Mouse (Mus musculus) forebrain, embryonic 13.5 days (tissue): ENCODE measurements at regions not wholly inside any gene's neighbourhood (a gene's known extent, or its start where the extent isn't known, plus 50 kb on each side); places are given as distances from the start of the nearest gene placed in this dataset.

Experiments
- ATAC-seq: fragments of 200-750 bp; cut with Nextera tagmentation; 2 replicates; pipeline ENCODE4 v1.8.0; 2017
- H3K27ac ChIP-seq: fragments of 300-500 bp; sonication (generic); 2 replicates; pipeline ENCODE4 v1.5.1; 2015; ENCODE audit warnings: inconsistent platforms, mild to moderate bottlenecking, moderate library complexity
- H3K27me3 ChIP-seq: fragments of 300-500 bp; sonication (generic); 2 replicates; pipeline ENCODE4 v1.6.1; 2015; ENCODE audit warnings: mild to moderate bottlenecking, inconsistent platforms
- H3K36me3 ChIP-seq: fragments of 300-500 bp; sonication (generic); 2 replicates; pipeline ENCODE4 v1.6.1; 2015; ENCODE audit warnings: mild to moderate bottlenecking, inconsistent platforms; ENCODE audit not compliant: poor library complexity, severe bottlenecking
- H3K4me1 ChIP-seq: fragments of 300-500 bp; sonication (generic); 2 replicates; pipeline ENCODE4 v1.6.1; 2015; ENCODE audit warnings: inconsistent platforms
- H3K4me2 ChIP-seq: fragments of 300-500 bp; sonication (generic); 2 replicates; pipeline ENCODE4 v1.6.1; 2015; ENCODE audit warnings: inconsistent platforms, mild to moderate bottlenecking, moderate library complexity
- H3K4me3 ChIP-seq: fragments of 300-500 bp; sonication (generic); 2 replicates; pipeline ENCODE4 v1.5.1; 2015; ENCODE audit warnings: mild to moderate bottlenecking, inconsistent platforms
- H3K9ac ChIP-seq: fragments of 300-500 bp; sonication (generic); 2 replicates; pipeline ENCODE4 v1.6.1; 2015; ENCODE audit warnings: mild to moderate bottlenecking, inconsistent platforms
- H3K9me3 ChIP-seq: fragments of 300-500 bp; sonication (generic); replicated peaks from 2 replicates; pipeline ENCODE4 v1.6.1; 2016; ENCODE audit warnings: inconsistent platforms
- WGBS: fragments of 180-500 bp; shearing (Covaris S2); methylation state at CpG from one replicate; pipeline ENCODE4 v1.1.7; 2015; 5-methylcytosine and 5-hydroxymethylcytosine counted together

DNA sequence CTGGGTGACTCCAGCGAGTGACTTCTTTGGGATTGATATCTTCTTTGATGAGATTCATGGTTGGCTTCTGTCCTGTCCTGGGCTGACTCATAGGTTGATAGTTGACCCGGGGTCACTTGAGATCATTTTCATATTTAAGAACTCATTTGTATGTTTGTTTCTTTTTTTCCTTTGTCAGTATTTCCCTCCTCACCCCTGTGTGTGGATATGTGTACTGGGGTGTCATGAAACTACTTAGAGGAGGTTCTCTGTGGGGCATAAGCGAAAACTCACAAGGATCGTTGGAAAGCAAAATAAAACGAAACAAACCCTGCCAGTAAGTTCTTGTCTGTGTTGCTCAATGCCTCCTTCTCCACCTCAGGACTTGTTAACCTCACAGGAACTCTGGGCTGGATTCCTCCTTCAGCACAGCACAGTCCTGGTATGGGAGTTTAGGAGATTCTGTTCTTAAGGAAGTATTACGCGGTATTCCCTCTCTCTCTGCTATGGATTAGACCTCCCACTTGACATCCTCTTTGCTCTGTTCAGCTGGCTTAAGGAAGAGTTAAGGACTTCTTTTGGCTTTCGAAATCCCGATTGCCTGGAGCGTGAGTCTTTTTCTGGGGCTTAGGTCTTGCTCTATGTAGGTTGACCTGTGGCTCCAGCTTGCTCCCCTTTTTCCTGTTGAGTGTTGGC lies 1243.2 kb upstream of the A1bg start:
- no peaks in the 10 kb centered on the region for H3K36me3 ChIP-seq
- H3K4me3 ChIP-seq, result no peak overlapping the region
- 95% methylated on average over 10 of the region's 10 CpGs for WGBS
- no peaks in the 10 kb centered on the region for H3K9me3 ChIP-seq
- no peaks in the 10 kb centered on the region for H3K4me1 ChIP-seq
- no peak for ATAC-seq
- no peaks in the 10 kb centered on the region for H3K27me3 ChIP-seq
- H3K27ac ChIP-seq, result no peak overlapping the region
- H3K9ac ChIP-seq, result no peak overlapping the region
- H3K4me2 ChIP-seq, result no peak overlapping the region

DNA sequence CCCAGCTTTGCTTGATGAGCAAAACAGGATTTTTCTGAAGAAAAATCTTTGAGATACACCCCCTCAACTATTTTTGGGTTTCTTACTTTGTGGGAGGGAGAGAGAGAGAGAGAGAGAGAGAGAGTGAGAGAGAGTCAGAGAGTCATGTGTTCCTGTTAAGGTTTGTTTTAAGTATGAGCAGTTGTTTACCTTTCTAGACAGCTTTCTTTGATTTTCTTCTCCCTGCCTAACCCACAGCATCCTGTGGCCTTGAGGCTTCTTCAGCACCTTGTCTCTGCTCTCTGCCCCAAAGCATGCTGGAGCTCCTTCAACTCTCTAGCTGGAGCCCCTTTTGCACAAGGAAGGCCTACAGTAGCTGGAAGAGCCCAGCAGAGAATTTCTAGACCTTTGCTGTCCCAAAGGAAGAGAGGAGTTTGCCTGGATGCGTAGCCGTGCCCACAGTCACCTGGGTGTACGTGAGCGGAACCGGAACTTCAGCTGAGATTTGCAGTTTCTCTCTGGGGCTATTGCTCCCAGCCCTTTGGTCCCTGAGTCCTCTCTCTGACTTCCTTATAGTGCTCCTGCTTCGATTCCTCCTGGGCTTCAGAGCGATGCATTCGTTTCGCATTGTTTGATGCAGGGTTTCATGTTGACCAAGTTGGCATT lies 1242.1 kb upstream of the A1bg start:
- no peaks in the 10 kb centered on the region for H3K27me3 ChIP-seq
- no peaks in the 10 kb centered on the region for H3K9me3 ChIP-seq
- WGBS, result 97% methylated on average over 9 of the region's 9 CpGs
- H3K4me3 ChIP-seq, result no peak overlapping the region
- H3K36me3 ChIP-seq, result no peaks in the 10 kb centered on the region
- H3K4me2 ChIP-seq, result no peak overlapping the region
- H3K27ac ChIP-seq, result no peak overlapping the region
- H3K9ac ChIP-seq, result no peak overlapping the region
- no peak for ATAC-seq
- no peaks in the 10 kb centered on the region for H3K4me1 ChIP-seq

DNA sequence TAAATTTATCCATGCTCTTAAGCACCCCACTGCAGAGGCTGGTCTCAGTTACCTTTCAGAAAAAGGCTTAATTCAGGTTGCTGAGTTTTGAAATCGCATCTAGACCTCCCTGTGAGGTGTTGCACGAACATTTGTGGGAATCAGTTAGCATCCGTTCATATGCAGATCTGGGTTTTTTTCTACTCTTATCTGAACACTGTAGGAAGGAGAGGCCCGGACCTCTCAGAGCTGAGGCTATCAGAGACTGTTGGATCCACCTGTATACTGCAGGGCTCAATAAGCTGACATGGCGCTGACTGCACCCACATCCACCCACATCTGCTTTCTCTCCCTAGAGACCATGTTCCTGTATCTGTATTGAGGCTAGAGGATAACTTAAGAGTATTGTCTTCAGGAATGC lies 1240.4 kb upstream of the A1bg start:
- H3K4me2 ChIP-seq, result no peak overlapping the region
- H3K4me3 ChIP-seq, result no peak overlapping the region
- WGBS, result 75% methylated on average over 5 of the region's 5 CpGs
- H3K9me3 ChIP-seq, result no peaks in the 10 kb centered on the region
- no peaks in the 10 kb centered on the region for H3K4me1 ChIP-seq
- no peaks in the 10 kb centered on the region for H3K36me3 ChIP-seq
- no peak overlapping the region for H3K27ac ChIP-seq
- H3K27me3 ChIP-seq, result no peaks in the 10 kb centered on the region
- ATAC-seq, result no peak
- H3K9ac ChIP-seq, result no peak overlapping the region

DNA sequence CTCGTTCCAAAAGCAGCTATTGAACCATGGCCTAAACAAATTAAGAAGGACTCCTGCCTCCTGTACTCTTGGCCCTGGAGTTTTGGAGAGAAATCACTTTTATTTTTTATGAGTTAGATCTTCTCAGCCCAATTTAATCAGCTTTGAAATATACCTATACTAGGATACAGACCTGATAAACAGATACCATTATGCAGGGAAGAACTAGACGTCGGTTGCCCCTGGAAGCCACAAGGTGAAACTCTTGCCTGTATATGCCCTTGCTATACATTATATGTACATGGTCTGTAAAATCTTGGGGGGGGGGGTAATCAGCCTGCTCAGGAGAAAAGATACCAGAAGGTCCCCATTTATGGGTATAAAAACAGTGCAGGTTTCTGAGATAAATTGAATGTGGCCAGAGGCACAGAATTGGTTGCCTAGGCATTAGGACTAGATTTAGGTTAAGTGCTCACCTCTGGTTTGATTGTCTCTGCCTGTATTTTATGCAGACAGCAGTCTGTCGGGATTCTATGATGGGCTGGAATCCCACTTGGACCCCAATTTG lies 1239.9 kb upstream of the A1bg start:
- Histone ChIP-seq H3K4me1 (no peaks in the 10 kb centered on the region), H3K4me2 (no peak overlapping the region), H3K27ac (no peak overlapping the region), H3K9me3 (no peaks in the 10 kb centered on the region), H3K4me3 (no peak overlapping the region), H3K9ac (no peak overlapping the region), H3K36me3 (no peaks in the 10 kb centered on the region), H3K27me3 (no peaks in the 10 kb centered on the region)
- no peak for ATAC-seq
- WGBS, result 73% methylated on average over 4 of the region's 4 CpGs

DNA sequence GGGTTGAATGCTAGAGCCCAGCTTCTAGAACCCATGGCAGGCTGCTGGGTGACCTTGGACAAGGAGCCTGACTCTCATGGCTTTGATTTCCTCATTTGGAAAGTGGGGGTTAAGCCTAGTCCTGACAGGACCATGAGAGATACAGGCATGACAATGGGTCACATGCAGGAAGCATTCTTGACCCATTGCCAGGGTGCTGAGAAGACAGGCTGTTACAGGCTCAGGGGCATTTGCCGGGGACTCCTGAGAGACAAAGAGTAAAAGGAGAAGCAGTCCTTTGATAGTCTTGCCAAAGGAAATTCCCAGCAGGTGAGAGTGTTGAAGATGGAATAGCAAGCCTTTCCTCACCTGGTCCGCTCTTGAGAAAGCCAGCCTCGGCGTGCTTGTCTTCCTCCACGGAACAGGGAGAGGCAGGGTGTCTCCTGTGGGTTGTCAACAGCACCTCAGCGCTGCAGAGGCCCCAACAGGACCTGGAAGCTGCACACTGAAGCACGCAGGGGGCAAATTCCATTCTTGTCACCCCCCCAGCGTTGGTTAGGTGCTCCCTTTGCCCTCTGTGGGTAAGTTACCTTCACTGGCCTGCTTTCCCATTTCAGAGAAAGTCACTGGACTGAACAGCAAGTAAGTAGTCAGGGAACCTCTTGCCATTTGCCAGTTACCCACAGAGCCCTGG lies 1239.3 kb upstream of the A1bg start:
- no peaks in the 10 kb centered on the region for H3K9me3 ChIP-seq
- H3K27me3 ChIP-seq, result no peaks in the 10 kb centered on the region
- no peaks in the 10 kb centered on the region for H3K4me1 ChIP-seq
- no peak overlapping the region for H3K9ac ChIP-seq
- H3K4me2 ChIP-seq, result no peak overlapping the region
- H3K36me3 ChIP-seq, result no peaks in the 10 kb centered on the region
- ATAC-seq, result no peak
- no peak overlapping the region for H3K4me3 ChIP-seq
- 73% methylated on average over 8 of the region's 8 CpGs for WGBS
- H3K27ac ChIP-seq, result no peak overlapping the region

DNA sequence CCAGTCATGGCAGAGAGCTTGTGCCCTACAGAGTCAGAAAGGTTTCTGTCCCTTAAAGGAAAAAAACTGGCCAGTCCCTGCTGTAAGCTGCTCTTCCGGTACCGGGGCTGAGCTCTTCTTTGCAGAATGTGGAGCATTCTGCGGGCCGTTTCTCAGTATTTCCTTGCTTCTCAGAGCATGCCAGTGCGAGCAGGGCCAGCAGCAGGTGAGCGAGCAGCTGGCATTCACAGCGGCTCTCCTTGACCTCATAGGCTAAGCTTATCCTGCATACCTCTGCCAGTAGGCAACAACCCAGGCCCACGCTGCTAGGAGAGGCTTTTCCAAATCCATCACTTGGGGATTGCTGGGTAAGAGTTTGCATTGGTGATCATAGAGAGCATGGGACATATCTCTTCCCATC lies 1238.2 kb upstream of the A1bg start:
- Histone ChIP-seq H3K4me2 (no peak overlapping the region), H3K27ac (no peak overlapping the region), H3K9ac (no peak overlapping the region), H3K36me3 (no peaks in the 10 kb centered on the region), H3K4me3 (no peak overlapping the region), H3K4me1 (no peaks in the 10 kb centered on the region), H3K27me3 (no peaks in the 10 kb centered on the region), H3K9me3 (no peaks in the 10 kb centered on the region)
- 82% methylated on average over 8 of the region's 8 CpGs for WGBS
- ATAC-seq, result no peak

DNA sequence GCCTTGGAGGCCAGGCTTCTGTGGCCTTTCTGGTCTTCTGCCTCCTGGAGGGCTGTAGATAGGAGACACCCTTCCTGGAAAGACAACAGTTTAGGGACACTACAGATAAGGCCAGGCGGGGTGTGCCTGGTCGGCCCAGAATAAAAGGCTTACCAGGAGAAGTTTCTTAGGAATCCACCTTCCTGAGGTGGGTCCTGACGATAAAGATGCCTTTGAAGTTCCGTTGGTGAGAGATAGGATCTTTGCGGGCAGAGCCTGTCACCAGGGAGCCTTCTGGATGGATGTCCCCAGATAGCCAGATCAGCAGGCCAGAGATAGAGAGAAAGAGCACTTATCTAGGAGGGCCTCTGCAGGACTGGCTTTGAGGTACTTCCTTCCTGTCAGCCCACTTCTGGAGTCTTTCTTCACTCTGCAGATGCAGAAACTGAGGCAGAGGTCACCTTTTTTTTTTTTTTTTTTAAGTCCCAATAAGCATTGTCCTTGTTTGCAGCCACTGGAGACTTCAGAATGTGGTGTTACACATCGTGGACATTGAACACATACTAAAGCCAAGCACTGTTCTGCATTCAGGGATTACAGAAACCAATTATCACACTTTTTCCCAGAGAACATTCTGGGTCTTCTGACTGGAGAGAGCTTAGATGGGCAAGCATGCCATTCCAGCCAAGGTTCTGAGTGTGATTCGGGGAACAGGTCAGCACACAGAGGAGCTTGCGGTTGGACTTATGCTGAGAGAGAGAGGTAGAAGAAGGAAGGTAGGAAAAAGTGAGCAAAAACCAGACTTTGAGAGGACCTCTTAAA lies 1236.3 kb upstream of the A1bg start:
- H3K4me2 ChIP-seq, result no peak overlapping the region
- no peak overlapping the region for H3K27ac ChIP-seq
- WGBS, result 94% methylated on average over 8 of the region's 8 CpGs
- no peak for ATAC-seq
- H3K9me3 ChIP-seq, result no peaks in the 10 kb centered on the region
- H3K27me3 ChIP-seq, result no peaks in the 10 kb centered on the region
- no peaks in the 10 kb centered on the region for H3K36me3 ChIP-seq
- no peak overlapping the region for H3K4me3 ChIP-seq
- no peak overlapping the region for H3K9ac ChIP-seq
- no peaks in the 10 kb centered on the region for H3K4me1 ChIP-seq

DNA sequence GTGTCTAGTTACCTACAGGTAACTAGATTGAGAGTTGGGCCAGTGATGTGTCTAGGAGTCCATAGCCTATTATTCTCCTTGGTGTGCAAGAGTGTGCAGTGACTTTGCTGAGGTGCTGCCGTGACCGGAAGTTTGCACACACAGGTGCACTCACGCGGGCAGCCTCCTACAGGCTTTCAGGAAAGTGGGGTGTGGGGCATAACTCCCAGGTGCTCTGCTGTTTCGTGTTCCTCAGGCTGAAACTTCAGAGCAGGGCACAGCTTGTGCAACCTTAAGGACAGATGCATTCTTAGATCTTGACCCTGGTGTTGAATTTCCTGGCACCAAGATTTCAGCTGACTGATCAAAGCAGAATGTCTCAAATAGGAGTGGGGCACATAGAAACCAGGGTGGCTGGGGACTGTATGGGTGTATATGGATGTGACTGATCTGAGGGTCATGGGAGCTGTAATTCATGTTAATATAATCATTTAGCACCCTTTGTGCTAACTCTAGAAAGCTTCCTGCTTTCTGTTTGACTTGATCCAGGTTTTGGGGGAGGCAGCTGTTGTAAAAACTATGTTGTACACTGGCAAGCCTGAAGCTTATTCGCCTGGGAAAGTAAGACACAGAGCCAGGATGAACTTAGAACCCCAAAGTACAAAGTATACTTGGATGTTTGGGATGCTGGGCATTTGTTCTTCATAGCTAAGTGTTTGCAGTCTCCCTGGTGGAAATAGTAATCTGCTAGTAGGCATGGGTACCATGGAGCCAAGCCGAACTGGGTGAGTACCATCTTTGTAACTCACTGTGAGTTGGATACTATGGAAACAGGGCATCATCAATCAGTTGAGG lies 1234.6 kb upstream of the A1bg start:
- 93% methylated on average over 7 of the region's 7 CpGs for WGBS
- H3K36me3 ChIP-seq, result no peaks in the 10 kb centered on the region
- H3K9ac ChIP-seq, result no peak overlapping the region
- no peak overlapping the region for H3K27ac ChIP-seq
- ATAC-seq, result no peak
- H3K9me3 ChIP-seq, result no peaks in the 10 kb centered on the region
- H3K27me3 ChIP-seq, result no peaks in the 10 kb centered on the region
- no peak overlapping the region for H3K4me3 ChIP-seq
- no peak overlapping the region for H3K4me2 ChIP-seq
- 0 out of 2 replicates have a peak, but pooled peaks cover 5% of the 10 kb centered on the region for H3K4me1 ChIP-seq

DNA sequence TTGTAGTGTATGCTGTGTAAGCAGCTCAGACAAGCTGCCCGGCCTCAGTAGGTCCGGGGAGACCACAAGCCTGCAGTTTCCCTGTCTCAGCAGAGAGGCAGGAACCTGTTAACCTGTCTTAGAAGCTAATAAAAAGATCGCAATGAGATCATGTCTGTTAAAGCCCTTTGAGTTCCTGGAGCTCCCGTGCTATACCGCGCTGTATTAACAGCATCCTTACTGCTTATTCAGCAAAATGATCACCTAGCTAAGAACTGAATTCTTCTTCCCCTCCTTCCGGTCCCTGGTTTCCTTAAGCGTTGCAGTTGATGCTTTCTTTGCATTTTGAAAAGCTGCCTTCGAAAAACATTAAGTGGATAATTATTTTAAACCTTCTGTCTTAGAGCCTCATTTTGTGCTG lies 1230.4 kb upstream of the A1bg start:
- Histone ChIP-seq H3K27me3 (no peaks in the 10 kb centered on the region), H3K9me3 (no peaks in the 10 kb centered on the region), H3K27ac (no peak overlapping the region), H3K4me3 (no peak overlapping the region), H3K9ac (no peak overlapping the region), H3K36me3 (no peaks in the 10 kb centered on the region), H3K4me2 (no peak overlapping the region), H3K4me1 (0 out of 2 replicates have a peak, but pooled peaks cover 5% of the 10 kb centered on the region)
- ATAC-seq, result no peak
- WGBS, result 67% methylated on average over 9 of the region's 9 CpGs

DNA sequence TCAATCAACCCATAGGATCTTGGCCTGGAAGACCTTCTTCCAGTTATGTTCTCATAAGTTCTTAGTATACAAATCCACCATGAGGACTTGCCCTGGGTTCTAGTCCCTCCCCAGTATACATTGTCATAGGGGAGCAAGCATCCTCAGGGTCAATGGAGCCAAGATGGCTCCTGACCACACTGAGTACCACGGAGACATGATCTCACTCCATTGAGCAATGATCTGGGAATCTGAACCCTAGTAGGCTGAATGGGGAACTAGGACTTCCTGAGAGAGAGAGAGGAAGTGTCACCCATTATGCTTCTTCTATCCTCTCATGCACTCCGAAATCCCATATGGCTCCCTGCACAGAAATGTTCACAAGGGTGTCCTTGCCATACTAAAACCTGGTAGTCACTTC lies 1229.3 kb upstream of the A1bg start:
- H3K9me3 ChIP-seq, result no peaks in the 10 kb centered on the region
- H3K4me2 ChIP-seq, result no peak overlapping the region
- no peak for ATAC-seq
- no peak overlapping the region for H3K27ac ChIP-seq
- H3K36me3 ChIP-seq, result no peaks in the 10 kb centered on the region
- no peak overlapping the region for H3K9ac ChIP-seq
- H3K27me3 ChIP-seq, result no peaks in the 10 kb centered on the region
- no peak overlapping the region for H3K4me3 ChIP-seq
- 92% methylated on average over 2 of the region's 2 CpGs for WGBS
- H3K4me1 ChIP-seq, result peaks cover 15% of the 10 kb centered on the region

DNA sequence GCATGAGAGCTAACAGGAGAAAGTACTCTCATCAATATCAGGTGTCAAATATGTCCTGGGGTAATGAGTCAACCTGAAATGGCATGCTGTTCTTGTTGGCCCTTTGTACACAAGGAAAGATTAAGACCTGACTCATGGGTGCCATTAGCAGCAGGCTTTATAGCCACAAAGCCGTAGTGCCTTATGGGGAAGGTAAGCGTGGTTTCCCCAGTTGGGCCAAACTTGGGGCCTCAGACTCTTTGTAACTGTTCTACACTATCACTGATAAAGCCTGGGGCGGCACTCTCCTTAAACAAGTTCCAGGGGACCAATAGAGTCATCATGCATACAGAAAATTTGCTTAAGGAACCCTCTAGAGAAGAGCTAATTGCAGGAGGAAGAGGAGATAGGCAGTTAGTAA lies 1228.9 kb upstream of the A1bg start:
- no peak overlapping the region for H3K9ac ChIP-seq
- no peak overlapping the region for H3K4me2 ChIP-seq
- H3K9me3 ChIP-seq, result no peaks in the 10 kb centered on the region
- H3K4me1 ChIP-seq, result peaks cover 17% of the 10 kb centered on the region
- H3K4me3 ChIP-seq, result no peak overlapping the region
- no peaks in the 10 kb centered on the region for H3K27me3 ChIP-seq
- ATAC-seq, result no peak
- no peaks in the 10 kb centered on the region for H3K36me3 ChIP-seq
- 95% methylated on average over 3 of the region's 3 CpGs for WGBS
- H3K27ac ChIP-seq, result no peak overlapping the region
